Mouse (Mus musculus): ENCODE data around the gene Rtf2.

Rtf2 gene

DNA sequence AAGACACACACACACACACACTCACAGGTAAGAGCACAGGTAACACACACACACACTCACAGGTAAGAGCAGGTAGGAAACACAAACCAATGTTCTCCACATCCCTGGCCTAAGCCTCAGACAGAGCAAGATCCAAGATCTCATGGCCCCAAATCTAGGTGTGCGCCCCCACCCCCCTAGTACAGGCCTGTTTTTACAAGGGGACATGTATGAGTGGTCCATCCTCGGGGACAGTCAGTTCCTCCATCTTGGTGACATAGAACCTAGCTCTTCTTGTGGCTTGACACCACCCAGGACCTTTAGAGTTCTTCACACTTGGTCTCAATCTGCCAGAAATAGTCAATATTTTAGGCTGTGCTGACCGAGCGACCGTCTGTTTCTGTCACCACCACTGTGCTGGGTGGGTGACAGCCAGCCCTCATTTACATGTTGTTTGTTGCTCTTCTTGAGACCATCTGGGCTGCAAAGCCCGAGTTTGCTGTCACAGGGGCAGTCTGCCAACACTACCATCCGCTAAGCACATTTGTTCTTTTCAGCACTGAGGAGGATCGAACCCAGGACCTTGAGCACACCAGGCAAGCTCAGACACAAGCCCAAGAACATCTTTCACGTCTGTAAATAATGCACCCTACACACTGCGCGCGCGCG lies 43.5 kb downstream of the Rtf2 start:
- DNase-seq (ENCODE audit: low spot score in 2 of 2) = no peak

DNA sequence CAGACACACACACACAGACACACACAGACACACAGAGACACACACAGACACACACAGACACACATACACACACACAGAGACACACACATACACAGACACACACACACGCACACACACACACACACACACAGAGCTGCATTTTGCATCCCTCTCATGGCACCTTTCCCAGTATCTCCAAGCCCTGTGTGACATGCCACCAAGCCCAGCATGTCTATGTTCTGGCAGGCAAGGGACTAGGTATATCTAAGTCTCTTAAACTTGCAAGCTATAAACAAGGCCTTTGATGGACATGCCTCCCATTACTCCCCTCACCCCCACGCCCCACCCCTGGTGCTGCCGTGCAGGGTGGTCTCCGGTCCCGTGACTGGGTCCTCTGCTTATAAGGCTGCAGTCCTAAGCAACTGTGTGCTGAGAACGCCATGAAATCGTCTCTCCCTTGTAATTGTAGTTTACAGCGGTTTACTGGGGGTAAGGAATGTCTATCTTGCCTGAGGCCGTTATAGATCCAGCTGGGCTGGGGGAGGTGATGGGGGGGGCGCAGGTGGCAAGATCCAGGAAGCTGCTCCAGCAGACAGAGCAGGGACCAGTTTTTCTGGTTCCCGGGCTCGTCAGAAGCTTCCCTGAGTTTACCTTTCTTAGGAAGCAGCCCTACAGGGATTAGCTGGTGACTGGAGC lies 44.5 kb downstream of the Rtf2 start:
- DNase-seq (ENCODE audit: low spot score in 2 of 2) = no peak

DNA sequence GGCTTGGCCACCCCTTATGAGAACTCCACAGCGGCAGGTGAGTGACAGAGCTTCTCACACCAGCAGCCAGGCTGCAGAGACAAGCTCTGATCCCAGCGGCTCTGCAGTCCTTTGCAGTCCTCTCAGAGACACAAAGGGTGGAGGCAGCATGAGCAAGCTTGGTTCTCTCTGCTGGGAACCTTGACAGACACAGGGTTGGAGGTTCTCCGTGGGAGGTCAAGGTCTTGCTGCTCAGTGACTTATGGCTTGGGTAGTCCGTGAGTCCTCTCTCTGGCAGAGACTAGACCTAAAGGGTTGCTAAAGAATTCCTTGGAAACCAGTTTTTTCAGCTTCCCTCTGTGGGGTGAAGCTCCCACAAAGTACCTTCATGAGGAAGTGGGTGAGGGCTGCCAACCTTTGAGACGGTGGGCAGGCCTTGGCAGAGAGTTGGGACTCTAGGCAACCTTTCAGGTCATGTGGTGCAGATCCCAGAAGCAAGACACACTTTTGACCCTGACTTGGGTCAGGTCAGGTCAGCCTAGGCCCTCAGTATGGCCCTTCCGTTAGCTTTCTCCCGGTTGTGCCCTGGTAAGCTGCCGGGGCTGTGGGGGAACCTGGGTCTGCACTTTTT lies 56.5 kb downstream of the Rtf2 start:
- DNase-seq (ENCODE audit: low spot score in 2 of 2) = no peak

DNA sequence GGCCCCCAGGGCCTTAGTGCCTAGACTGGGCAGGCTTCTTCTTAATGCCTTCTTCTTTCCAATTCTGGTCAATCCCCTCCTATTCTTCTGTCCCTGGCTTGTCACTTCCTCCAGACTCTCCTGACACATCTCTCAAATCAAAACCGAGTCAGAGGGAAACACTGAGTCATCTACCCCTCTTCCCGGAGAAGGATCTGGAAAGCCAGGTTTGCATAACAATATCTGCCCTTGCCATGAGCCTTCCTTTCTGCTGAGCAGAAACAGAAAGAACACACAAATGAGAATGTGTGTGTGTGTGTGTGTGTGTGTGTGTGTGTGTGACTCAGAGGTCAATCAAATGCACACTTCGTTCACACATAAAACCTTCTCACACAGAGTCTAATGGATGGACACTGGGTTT lies 58.5 kb downstream of the Rtf2 start:
- no peak for DNase-seq (ENCODE audit: low spot score in 2 of 2)

DNA sequence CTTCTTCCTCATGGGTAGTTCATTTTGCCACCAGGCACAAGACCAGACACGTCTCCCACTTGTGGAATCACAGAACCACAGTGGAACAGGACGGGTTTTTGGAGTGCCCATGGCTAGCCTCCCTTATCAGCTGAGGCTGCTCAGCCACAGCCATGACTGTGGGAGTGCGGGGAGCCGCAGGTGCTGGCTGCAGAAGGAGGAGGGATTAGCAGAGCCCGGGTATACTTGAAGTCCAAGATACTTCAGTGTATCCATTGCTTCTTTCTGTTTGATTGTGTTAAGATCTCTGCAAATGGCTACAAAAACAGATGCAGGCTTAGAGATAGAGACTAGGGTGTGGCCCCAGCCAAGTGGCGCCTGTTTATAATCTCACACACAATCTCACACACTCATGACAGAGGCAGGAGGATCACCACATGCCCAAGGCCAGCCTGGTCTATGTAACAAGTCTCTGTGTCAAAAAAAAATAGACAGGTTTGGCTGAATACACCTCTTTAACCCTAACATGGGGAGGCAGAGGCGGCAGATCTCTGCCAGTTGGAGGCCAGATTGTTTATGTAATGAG lies 60.5 kb downstream of the Rtf2 start:
- no peak for DNase-seq (ENCODE audit: low spot score in 2 of 2)

DNA sequence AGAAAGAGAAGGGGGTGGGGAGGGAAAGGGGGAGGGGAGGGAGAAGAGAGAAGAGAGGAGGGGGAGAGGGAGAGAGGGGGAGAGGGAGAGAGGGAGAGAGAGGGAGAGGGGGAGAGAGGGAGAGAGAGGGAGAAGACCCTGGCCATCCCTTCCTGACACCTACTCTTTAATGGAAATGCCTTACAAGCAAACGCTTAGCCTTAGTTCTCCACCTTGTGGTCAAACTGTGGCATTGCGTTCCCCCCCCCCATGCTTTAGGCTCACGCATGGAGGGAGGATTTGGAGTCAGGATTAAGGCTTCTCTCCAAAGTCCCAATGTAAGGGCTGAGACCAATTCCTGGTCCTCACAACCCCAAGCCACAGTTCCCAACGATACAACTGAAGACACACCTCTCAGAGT lies 61.0 kb downstream of the Rtf2 start:
- no peak for DNase-seq (ENCODE audit: low spot score in 2 of 2)

DNA sequence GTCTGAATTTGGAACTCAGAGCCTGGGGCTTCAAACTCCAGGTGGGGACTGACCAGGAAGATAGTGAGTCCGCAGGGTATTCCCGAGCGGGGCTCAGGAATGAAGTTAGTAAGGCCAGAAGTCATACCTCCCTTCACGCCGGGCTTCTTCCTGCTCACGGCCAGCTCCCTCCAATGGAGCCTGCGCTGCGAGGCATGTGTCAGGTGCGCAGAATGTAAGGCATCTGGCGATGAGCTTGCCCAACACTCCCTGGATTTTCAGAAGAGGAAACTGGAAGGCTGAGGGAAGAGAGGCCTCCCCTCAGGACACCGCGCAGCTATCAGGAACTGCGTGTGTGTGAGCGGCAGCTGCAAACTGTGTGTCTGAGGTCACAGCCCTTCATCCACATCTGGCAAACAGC lies 61.8 kb downstream of the Rtf2 start:
- no peak for DNase-seq (ENCODE audit: low spot score in 2 of 2)

DNA sequence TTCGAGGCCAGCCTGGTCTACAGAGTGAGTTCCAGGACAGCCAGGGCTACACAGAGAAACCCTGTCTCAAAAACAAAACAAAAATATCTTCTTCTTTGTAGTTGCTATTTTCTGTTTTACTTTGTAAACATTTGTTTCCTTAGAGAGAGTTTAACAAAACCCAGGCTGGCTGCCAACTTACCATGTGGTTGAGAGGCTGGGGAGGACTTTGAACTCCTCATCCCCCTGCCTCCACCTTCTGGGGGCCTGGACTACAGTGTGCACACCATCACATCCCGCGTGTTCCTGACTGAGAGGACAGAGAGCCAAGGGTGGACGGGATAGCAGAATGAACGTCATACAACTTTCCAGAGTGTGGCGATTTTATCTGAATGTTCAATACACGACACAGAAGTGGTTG lies 65.8 kb downstream of the Rtf2 start:
- no peak for DNase-seq (ENCODE audit: low spot score in 2 of 2)

DNA sequence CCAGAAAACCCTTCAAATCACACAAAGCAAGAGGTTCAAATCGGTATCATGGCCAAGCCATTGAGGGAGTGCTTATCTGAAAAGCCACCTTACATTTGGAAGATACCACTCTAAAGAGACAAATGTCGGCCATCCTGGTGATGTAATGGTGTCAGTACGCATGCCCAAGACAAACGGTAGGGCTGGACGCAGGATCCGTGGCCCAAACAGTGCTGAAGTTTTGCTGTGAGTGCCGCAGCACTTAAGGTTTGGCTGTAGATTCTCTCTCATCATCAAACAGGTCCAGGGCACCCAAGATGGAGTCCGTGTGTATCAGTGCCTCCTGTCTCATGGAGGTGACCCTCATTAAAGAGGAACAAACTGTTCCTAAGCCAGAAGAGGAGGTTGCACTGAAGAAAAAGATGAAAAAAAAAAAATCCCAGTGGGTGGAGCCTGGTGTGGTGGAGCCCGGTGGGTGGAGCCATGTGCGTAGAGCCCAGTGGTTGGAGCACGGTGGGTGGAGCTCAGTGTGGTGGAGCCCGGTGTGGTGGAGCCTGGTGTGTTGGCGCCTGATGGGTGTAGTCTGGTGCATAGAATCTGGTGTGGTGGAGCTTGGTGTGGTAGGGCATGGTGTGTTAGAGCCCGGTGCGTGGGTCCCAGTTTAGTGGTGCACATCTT lies 69.8 kb downstream of the Rtf2 start:
- no peak for DNase-seq (ENCODE audit: low spot score in 2 of 2)

DNA sequence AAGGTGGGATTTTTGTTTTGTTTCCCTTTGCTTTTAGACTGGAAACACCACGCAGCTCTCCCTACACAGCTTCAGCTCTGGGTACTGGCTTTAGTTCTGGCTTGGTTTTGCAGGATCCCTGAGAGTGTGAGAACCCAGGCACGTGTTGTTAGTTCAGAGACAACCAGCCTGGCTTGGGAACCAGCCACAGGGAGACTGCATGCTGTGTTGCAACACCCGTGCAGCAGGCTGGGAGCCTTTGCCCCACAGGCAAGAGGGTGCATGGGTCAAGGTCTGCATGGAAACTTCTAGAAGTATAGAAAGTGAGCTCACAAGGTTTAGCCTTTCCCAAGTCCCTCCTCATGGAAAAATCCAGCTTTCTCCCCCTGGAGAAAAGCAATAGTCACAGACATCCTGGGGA lies 70.5 kb downstream of the Rtf2 start:
- no peak for DNase-seq (ENCODE audit: low spot score in 2 of 2)

DNA sequence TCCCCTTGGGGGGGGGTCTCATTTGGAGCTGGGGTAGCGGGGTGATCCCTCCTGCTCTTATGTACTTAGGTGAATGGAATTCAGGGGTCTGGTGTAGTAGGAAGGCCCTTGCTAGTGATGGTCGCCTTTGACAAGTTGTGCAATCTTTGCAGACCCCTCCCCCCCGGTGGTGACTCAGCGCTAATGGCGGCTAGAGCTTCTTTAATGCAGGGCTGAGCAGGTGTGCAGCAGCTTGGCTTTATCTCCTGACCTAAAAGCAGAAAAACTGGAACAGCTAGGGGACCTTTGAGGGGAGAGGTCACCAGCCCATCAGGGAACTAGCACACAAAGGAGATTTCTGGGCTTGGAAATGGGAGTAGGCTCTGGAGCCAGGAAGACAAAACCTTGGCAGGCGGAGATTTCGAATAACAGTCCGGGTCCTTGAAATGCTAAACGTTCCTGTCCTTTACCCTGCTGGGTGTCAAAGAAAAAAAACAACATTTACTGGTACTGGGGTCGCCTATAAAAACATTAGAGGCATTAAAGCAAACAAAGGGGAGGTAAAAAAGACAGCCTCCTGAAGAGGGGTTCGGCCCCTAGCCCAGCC lies 76.1 kb downstream of the Rtf2 start:
- DNase-seq (ENCODE audit: low spot score in 2 of 2) = no peak
